Mouse (Mus musculus) adrenal gland (tissue): ENCODE data around the gene Nat14.
"Not testable (repeated sequence)": the region's sequence is repeated elsewhere in the genome, so short reads cannot be mapped to it uniquely, and the experiment has no call there.

ENCODE experiments used
- intact Hi-C: fragments of 180-260 bp; cut with DNase I; formaldehyde crosslinking; loops from one replicate; pipeline ENCODE4 v1.15.1; 2025
- long read RNA-seq, 2 experiments: library from polyadenylated mRNA; unstranded; transcript quantifications; one replicate each; pipeline ENCODE4 v2.0.0; 2020; ENCODE audit warnings: borderline replicate concordance in 1 of 2; ENCODE audit not compliant: insufficient replicate concordance in 1 of 2

Nat14 gene
- long read RNA-seq, experiment 1, partial matches to known transcripts, result 0 of 8 reads
- long read RNA-seq, experiment 1, other reads (novel, unspliced or antisense), result 4 of 8 reads
- long read RNA-seq, experiment 2, transcript Nat14-204 (3 exons, 1,415 nt), result major isoform, 6 of 9 reads
- long read RNA-seq, experiment 2, partial matches to known transcripts, result 1 of 9 reads
- long read RNA-seq, experiment 2, other reads (novel, unspliced or antisense), result 2 of 9 reads

GRCm38 (mm10) chr7:4921824-4922482 lies at the start of gene Nat14:
Nat14 (plus strand) TSS chr7:4922028.
- intact Hi-C loops, result no loop called here

- intact Hi-C loops, result no loop called here
Observed at GRCm38 (mm10) chr7:4876753-4877221, 45.0 kb upstream of the Nat14 start, which contains the start of gene Isoc2a. Isoc2a (plus strand) TSS chr7:4877153.

GRCm38 (mm10) chr7:4877226-4877625 lies 44.6 kb upstream of the Nat14 start:
- intact Hi-C loops, result no loop called here

- intact Hi-C loops, result no loop called here
Observed at GRCm38 (mm10) chr7:4878186-4878585, 43.6 kb upstream of the Nat14 start.

GRCm38 (mm10) chr7:4879036-4879435 lies 42.8 kb upstream of the Nat14 start:
- intact Hi-C loops, result not testable (repeated sequence)

- intact Hi-C loops, result no loop called here
Observed at GRCm38 (mm10) chr7:4886680-4887079, 35.1 kb upstream of the Nat14 start.

GRCm38 (mm10) chr7:4895186-4895585 lies 26.6 kb upstream of the Nat14 start:
- intact Hi-C loops, result no loop called here

GRCm38 (mm10) chr7:4898851-4899648 lies 22.8 kb upstream of the Nat14 start:
- intact Hi-C loops, result no loop called here

GRCm38 (mm10) chr7:4899649-4900522 lies 21.9 kb upstream of the Nat14 start:
- intact Hi-C loops, result no loop called here

- intact Hi-C loops, result no loop called here
Observed at GRCm38 (mm10) chr7:4900523-4900851, 21.3 kb upstream of the Nat14 start.

- intact Hi-C loops, result no loop called here
Observed at GRCm38 (mm10) chr7:4901171-4901570, 20.7 kb upstream of the Nat14 start.

GRCm38 (mm10) chr7:4902404-4902803 lies 19.4 kb upstream of the Nat14 start:
- intact Hi-C loops, result no loop called here

GRCm38 (mm10) chr7:4906466-4906950 lies 15.3 kb upstream of the Nat14 start, which contains the start of gene Gm36210:
Gm36210 (minus strand) TSS chr7:4906516.
- intact Hi-C loops, result no loop called here

- intact Hi-C loops, result no loop called here
Observed at GRCm38 (mm10) chr7:4911561-4911960, 10.3 kb upstream of the Nat14 start.

GRCm38 (mm10) chr7:4912248-4912647 lies 9.6 kb upstream of the Nat14 start:
- intact Hi-C loops, result no loop called here

- intact Hi-C loops, result loop anchor here (5.0 kb wide), 1 partner anchor 48 kb away; no protein-coding TSS in a partner anchor
Observed at GRCm38 (mm10) chr7:4915007-4915665, 6.7 kb upstream of the Nat14 start, which contains the start of gene Zfp628. Zfp628 (plus strand) TSS chr7:4915217.

GRCm38 (mm10) chr7:4915669-4916416 lies 6.0 kb upstream of the Nat14 start:
- intact Hi-C loops, result loop anchor here (5.0 kb wide), 1 partner anchor 49 kb away; no protein-coding TSS in a partner anchor

GRCm38 (mm10) chr7:4917494-4917893 lies 4.3 kb upstream of the Nat14 start:
- intact Hi-C loops, result loop anchor here (5.0 kb wide), 1 partner anchor 50 kb away; no protein-coding TSS in a partner anchor

GRCm38 (mm10) chr7:4918681-4919080 lies 3.1 kb upstream of the Nat14 start:
- intact Hi-C loops, result loop anchor here (5.0 kb wide), 1 partner anchor 51 kb away; no protein-coding TSS in a partner anchor
